Mouse (Mus musculus): ENCODE data around the gene Lrrc4c.

GRCm38 (mm10) chr2:97568954-97569353, 1251.0 kb downstream of the Lrrc4c start:
- no peak for TF ChIP-seq CTCF (IDR thresholded peaks at IDR 0.05; ENCODE audit: low read depth)
- TF ChIP-seq EP300 (IDR thresholded peaks at IDR 0.05; ENCODE audit: low read depth): no peak
